Mouse (Mus musculus) cerebellum, postnatal 14 days (tissue): Measurements from ENCODE around the gene Hoxd1.

Experiments
- DNase-seq, 2 experiments: peaks; one replicate each; pipeline ENCODE4 v3.0.0; 2021; ENCODE audit warnings: mixed read lengths in 2 of 2

Gene Hoxd1

DNA sequence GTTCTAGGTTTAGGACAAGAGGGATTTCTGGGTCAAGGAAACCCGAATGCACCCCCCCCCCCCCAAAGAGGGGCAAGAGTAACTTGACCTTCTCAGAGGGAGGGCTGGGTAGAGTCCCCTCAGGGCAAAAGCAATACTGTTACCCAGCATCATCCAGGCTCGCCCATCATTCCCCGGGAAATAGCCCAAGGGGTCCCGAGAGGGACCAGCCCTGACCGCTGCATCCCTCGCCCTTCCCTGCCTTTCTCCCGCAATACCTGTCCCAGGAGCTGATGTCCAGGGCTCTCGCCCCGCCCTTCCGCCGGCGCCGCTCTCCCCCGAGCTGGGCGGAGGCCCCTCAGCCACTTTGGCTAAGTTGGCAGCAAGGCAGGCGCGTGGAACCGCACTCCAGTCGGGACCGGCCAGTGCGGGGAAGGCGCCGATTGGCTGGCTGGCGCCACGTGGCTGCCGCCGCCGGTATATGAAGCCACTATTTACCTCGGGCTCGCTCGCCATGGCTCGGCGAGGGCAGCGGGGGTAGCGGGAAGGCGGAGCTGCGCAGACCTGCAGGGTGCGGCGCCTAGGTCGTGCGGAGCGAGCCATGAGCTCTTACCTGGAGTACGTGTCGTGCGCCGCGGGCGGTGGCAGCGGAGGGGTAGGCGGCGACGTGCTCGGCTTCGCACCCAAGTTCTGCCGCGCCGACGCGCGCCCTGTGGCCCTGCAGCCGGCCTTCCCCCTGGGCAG is at the start of gene Hoxd1:
Gene Hoxd1, plus strand, starts transcription at position 459 of the 723 bp plus-strand sequence.
- DNase-seq, result peak; percentile 33 to 35

DNA sequence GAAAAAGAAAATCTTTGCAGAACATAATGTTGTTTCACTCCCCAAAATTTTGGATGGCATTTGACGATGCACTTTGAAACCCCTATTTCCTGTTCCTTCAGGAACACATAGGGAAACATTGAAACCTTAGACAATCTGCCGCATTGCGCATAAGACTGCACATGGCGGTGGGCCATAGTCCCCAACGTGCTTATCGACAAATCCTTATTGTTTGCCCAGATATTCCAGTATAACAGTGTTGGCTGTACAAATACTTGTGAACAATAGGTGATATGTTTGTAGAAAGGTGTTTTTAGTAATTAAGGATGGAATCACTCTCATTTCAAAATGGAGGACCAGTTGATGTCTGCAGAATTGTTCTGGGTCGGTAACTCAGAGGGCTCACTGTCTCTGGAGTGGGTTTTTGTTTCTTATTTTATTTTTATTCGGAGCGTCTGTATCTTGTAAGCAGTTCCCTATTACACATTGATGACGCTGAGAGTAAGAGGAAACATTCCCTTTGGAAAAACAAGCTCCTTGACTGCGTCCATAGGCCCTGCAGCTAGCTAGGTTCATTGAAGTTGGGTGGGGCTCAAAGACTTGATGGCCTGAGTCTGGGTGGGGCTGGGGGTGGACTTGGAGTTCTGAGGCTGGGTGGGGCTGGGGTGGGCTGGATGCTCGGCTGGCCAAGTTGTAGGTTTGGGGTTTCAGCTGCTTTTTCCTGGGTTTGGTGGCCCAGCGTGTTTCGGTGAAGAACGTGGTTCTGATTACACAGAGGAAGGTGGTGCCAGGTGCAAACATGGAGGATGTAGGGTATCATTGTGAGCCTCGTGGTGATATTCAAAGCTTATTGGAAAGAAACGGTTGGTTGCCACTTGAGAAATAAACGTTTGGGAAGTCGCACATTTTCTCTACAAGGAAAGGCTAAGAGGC is 49.3 kb upstream of the Hoxd1 start:
- DNase-seq, result no peak

DNA sequence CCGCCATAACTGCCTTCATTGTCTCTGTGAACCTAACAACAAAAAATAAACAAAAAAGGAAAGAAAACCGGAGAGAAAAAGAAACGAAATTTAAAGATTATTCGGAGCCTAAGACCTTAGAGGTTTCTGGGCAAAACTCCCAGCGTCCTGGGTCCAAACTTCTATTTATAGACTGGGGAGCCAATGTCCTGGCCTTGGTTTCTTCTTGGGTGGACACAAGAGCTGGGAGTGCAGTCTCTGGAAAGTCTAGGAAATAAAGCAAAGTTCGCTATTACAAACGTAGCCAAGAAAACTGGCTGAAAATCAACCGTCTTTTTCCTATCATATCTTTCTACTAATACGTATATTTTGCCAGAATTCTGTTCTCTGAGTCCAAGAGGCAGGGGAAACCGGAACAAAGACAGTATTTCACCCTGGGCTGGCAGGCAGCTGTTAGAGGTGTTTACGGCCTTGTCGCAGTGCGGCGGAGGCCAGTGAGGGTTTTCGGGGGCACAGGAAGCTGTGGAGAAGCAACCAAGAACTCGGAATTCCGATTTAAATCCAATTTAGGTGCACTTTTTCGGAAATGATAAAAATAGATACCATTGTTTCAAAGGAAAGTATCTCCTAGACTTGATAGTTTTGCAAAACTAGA is 48.5 kb upstream of the Hoxd1 start:
- DNase-seq, result no peak

DNA sequence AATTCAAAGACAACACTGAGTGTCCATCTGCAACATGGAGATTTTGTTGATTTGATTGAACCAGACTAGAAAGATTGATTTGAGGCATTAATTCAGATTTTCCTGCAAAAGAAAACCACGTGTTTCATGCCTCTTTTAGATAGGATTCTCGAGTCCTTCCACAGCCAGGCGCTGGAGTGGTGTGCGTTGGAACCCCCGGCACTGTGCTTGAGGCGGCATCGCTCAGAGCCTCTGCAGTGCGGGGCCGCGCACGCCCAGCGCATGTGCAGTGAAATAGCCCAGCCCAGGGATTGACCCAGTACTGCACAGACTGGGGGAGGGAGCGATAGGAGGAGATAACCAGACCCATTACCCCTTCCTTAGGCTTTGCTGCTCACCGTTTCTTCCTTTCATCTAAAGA is 47.9 kb upstream of the Hoxd1 start:
- DNase-seq, result no peak

DNA sequence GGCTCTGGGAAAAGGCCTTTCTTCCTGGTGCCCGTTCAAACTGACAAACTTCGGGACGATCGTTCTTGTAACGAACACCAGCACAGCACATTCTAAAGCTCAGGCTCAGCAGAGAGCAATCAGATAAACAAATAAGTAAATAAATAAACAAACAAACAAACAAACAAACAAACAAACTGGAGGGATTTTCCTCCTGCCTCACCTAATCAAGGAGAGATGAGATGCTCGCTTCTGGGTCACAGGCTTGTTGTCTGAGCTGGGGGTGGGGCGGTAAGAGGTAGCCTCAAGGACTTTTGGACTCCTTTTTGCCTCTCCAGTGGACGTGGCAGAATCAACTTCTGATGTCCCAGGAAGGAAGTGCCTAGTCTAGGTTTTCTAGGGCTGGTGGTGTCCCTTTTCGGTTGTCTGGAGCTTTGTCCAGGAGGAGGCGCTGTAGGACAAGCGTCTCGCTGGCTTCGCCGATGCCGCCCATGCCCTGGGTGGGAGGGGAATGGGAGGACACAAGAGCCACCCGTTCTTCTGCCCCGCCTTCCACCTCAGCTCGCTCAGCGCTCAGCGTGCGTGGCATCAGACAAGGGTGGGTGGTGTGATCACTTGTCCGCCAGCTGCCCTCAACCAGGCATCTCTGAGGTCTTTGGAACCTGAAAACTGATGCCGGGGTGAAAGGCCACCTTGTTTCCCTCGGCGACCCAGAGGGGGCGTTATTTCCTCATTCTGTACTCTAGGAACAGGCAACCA is 47.1 kb upstream of the Hoxd1 start:
- peak; percentile 86 to 95 for DNase-seq

DNA sequence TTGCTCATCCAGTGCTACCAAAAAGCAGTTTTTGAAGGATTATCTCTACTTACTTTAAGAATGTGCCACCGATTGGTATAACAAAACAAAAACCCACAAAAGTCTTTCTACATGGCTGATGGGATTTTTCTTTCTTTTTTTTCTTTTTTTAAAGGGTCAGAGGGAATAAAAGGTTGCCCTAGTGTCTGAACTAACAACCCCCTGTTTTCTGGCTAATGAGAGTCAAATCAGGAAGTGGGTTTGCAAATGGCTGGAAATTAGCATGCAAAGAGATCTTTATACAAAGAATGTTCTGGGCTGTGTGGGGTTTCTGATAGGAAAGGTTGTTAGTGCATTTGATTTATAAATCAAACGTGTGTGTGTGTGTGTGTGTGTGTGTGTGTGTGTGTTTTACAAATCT is 42.4 kb upstream of the Hoxd1 start:
- DNase-seq, result no peak

DNA sequence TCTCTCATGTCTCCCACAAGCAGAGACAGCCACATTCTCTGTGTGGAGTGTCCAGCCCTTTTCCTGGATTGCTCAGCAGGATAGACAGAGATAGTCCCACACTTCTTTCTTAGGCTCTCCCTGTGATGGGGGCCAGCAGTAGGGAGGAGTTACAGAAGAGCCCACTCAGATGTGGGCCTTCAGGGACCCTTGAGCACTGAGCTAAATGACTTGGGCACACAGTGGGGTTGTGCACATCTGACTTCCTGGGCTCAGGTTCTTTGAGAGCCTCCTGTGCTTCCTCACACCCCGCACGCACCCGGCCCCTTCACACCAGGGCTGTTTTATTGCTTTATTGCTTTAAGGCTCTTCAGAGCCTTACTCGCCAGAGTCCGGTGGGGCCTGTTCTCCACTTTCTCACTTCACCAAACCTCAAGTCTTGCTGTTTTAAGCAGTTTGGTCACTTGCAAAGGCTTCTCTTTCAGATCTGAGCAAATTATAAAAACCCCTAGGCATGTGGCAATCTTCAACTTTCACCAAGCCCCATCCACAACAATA is 41.8 kb upstream of the Hoxd1 start:
- DNase-seq, result no peak

DNA sequence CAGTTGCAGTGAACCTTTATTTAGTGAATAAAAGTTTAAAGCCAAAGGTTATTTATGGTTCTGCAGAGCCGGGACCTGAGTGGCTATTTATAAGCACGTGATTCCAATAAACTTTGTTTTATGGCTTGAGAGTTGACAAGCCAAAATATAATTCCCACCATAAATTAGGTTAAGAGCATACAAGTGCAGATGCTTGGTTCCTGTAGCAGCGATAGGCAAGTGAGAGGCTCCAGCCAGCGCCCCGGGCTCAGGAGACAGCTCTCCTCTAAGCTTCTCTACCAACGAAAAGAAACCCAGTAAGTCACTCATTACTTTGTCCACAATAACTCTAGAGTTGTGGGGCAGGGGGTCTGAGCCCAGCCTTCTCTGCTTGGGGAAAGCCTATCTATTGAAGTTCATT is 40.9 kb upstream of the Hoxd1 start:
- no peak for DNase-seq

DNA sequence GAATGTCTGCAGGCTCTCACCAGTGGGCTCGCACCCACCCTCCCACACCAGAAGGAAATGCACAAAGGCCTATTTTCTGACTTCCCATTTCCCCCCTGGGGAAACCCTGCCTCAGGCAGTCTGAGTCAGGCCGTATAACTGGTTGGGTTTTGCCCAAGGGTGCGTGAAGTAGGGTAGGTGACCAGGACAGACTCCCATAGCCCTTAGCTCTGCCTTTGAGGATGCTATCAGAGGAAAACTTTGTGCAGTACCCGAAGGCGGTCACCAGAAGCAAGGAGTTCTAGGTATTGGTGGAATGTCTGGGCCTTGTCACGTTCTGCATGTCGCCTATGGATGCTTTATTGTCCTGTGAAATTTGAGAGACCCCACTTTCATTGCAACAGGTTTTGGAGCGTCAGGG is 39.8 kb upstream of the Hoxd1 start:
- DNase-seq, result no peak

DNA sequence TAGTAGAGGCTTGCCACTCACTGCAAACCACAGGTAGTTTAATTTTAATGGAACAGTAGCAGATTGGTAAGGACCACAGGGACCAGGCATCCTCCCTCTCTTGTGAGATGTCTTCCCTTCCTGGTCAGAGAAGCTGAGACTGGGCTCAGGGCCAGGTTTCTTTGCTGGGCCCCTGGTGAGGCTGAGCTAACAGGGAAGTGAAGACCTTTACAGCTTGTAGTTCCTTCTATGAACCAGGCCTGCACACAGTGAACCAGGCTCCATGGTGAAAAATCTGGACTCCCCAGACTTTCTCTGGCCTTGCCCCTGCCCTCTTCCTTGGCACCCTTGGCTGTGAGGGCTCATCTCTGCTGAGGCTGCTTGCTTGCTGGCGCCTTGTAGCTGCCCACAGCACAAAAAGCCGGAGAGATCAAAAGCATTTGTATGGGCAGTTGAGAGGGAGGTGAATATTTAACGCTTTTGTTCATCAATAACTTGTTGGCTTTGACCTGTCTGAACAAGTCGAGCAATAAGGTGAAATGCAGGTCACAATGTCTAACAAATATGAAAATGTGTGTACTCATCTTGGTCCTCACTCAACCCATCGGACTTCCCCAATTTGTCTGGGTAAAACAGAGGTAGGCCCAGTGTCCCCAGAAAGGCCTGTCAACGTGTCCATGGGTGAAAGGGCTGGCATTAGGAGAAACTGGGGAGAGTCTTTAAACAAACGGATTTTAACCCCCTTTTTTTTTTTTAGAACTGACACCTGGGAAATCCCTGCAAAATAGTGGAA is 38.4 kb upstream of the Hoxd1 start:
- no peak for DNase-seq

DNA sequence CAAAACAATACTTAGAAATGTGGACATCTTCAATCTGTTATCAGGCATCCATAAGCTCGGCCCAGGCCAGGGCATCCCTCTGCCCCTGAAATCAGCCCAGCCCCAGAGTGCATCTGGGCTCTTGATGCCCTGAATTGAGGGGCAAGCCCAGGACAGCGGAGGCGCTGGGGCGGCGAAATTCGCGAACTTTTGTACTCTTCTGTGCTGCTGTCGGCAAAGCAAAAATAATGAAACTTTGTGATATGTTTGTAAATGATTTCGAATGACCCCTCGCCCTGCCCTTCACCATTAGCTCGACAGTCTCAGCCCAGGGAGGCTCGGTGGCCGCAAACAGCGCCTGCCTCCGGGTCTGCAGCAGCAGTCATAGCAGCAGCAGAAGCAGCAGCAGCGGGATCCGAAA is 37.6 kb upstream of the Hoxd1 start:
- DNase-seq, result no peak

DNA sequence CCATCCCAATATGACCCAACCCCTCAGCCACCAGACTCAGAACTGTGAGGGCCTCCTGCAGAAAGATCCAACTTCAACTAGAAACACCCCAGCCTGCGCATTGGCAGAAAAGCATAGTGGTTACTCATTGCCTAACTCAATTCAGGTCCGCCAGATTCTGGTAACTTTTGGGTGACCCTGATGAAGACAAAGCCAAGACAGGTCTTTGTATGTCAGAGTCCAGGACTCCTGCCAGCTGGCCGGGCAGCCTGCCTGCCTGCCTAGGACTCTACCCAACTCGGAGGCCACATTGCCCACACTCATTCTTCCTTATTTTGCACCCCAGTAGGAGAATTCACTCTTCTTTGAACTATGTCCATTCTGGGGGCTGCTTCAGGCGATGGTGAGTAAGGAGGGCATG is 36.2 kb upstream of the Hoxd1 start, which contains the start of gene Gm28230:
Gene Gm28230, plus strand, starts transcription at position 178 of the 400 bp plus-strand sequence.
- no peak for DNase-seq

DNA sequence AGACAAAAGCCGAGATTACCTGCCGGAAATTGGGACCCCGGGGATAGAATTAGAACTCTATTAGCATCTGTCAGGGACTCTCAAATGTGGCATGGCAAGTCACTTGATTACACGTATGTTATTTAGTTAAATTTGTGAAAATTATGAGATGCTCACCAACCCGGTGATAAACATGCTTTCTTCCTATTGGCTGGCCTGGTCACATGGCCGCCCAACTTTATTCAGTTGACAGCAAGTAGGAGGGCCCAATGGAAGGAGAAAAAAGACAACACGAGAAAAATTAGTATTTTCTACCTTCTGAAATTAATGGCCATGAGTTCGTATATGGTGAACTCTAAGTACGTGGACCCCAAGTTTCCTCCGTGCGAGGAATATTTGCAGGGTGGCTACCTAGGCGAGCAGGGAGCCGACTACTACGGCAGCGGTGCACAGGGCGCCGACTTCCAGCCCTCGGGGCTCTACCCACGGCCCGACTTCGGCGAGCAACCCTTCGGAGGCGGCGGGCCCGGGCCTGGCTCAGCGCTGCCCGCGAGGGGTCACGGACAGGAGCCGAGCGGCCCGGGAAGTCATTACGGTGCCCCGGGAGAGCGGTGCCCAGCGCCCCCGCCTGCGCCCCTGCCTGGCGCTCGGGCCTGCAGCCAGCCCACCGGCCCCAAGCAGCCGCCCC is 35.7 kb upstream of the Hoxd1 start:
- no peak for DNase-seq

DNA sequence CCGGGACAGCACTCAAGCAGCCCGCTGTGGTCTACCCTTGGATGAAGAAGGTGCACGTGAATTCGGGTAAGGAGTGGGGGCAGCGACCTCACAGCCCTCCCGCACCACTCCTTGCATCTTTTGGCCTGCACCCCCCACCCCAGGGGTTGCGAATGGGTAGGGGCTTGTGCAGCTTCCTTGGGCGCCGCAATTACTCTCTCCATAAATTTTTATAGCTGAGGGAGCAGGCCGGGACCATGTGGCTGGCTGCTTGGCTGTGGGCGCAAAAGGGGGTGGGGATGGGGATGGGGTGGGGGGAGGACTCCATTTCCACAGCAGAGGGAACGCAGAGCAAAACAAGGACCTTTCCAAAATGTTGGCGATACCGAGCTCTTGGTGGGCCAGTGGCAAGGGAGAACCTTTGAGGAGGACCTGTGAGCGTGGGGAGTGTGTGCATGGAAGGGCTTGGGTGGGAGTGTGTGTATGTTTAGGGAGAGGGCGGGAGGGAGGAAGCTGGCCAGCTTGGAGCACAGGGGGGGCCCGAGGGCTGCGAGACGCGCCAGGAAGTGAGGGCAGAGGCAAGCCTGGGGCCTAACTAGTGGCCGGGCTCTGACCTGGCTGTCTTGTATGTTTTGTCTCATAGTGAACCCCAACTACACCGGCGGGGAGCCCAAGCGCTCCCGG is 35.0 kb upstream of the Hoxd1 start:
- DNase-seq, result no peak

DNA sequence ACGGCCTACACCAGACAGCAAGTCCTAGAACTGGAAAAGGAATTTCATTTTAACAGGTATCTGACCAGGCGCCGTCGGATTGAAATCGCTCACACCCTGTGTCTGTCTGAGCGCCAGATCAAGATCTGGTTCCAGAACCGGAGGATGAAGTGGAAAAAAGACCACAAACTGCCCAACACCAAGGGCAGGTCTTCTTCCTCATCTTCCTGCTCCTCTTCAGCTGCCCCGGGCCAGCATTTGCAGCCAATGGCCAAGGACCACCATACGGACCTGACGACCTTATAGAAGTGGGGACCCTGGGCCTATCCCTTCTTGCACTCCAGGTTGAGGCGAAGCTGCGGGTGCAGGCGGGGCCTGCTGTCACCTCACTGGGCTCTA is 34.5 kb upstream of the Hoxd1 start:
- DNase-seq, result no peak

DNA sequence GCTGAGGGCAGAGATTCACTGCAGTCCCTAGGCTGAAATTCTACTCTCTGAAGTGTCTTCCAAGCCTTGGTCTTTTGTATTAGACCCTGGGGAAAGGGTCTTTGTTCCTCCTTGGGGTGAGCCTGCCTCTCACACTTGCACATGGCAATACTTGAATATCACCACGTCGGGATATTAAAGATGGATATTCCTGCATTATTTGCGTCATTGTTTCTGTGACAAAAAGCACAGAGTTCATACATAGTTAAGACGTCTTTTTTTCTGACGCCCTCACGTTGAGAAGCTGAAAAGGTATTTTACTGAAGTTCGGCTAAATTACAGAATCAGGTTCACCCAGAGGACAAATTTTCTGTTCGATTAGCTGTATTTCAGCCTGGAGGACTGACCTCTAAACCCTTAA is 32.4 kb upstream of the Hoxd1 start:
- no peak for DNase-seq

DNA sequence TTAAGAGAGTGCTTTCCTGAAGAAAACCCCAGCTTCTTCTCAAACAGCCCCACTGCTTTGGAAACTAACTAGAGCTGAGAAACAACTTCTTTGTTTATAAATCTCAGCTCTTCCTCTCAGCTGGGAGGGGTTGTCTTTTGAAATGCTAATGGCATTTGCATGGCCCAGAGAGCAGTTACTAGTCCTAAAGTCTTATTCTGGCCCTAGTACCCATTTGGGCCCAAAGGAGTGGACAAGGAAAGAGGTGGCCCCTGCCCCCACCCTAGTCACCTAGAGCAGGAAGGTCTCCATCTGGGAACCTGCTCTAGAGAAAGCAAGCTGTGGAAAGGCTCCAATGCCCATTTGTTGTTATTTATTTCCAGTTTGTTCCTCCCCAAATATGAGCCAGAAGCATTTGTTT is 31.7 kb upstream of the Hoxd1 start:
- DNase-seq, result no peak

DNA sequence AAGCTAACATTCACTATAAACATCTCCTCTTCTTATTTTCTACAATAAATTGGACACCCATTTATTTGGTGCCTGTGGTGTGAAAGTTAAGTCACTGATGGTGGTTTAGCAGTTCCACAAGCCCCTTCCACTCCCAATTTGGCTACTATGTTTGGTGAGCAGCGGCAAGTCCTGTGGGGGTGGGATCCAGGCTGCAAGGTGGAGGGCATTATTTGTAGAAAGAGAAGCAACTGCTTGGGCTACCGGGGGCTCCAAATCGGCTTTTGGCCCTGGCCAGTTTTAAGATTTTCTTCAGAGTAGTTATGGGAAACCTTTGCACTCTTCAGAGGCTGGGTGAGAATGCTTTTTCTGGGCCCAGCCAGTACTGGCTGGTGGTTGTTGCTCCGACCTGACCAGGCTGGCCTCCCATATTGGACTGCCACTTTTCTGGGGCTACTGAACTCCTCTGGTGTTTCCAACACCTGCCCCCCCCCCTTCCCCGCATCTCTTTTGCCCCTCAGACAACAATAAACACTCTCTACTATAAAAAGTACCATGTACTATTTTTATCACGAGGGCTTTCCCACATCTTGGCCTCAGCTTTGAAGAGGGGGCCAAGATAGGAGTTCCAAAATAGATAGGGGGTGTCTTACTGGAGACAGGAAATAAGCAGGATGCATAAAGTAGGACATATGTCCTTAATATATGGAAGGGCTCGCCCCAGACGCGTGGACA is 30.8 kb upstream of the Hoxd1 start:
- no peak for DNase-seq

DNA sequence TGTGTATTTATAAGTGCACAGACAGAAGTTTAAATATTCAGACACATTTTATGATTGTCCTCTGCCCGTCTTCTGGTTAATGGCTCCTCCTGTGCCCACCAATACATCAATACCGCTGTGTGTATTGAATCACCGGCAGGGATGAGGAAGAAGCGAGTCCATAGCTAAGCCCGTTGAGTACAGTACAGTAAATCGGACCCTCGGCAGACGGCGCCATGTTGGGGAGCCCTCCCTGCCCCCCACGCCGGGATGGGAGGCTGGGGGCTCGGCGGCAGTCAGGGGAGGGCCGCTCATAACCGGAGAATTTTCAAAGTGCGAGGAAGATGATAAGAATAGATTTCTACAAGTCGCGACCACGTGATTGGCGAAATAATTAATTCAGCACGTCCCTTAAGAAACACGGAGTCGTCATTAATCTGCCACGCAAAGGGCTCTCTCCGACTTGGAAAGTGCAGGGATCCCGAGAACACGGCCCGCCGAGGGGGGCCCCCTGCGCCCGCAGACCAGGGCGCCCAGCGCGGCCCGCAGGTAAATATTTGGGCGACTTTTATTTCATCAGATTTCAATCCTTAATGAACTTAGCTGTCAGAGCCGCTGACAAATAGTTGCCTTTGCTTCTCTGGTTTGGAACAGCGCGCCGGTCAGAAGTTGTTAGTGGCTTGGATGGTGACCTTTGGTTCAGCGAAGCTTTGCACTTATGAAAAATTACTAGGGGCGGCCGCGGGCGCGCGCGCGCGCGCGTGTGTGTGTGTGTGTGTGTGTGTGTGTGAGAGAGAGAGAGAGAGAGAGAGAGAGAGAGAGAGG is 30.1 kb upstream of the Hoxd1 start:
- no peak for DNase-seq
